Mouse (Mus musculus) stomach, embryonic 15.5 days (tissue): ENCODE results near the gene Scn4a. TPM values are rescaled to one million over a fixed set of nuclear protein-coding genes. Genes with fewer than 3 reads are reported as not detected.
"Not testable (repeated sequence)": the region's sequence is repeated elsewhere in the genome, so short reads cannot be mapped to it uniquely, and the experiment has no call there.

ENCODE experiments used
- ATAC-seq: fragments of 200-750 bp; cut with Nextera tagmentation; 2 replicates; pipeline ENCODE4 v1.8.0; 2017; ENCODE audit warnings: low read depth, moderate number of reproducible peaks, moderate TSS enrichment; ENCODE audit not compliant: insufficient read depth, low FRiP score
- H3K27ac ChIP-seq: fragments of 300-500 bp; sonication (generic); 2 replicates; pipeline ENCODE4 v1.5.1; 2015; ENCODE audit warnings: mild to moderate bottlenecking, inconsistent platforms
- H3K27me3 ChIP-seq: fragments of 300-500 bp; sonication (generic); replicated peaks from 2 replicates; pipeline ENCODE4 v1.6.1; 2015; ENCODE audit warnings: inconsistent platforms
- H3K36me3 ChIP-seq: fragments of 300-500 bp; sonication (generic); 2 replicates; pipeline ENCODE4 v1.6.1; 2015; ENCODE audit warnings: inconsistent platforms
- H3K4me1 ChIP-seq: fragments of 300-500 bp; sonication (generic); 2 replicates; pipeline ENCODE4 v1.6.1; 2015; ENCODE audit warnings: inconsistent platforms
- H3K4me2 ChIP-seq: fragments of 300-500 bp; sonication (generic); 2 replicates; pipeline ENCODE4 v1.6.1; 2015; ENCODE audit warnings: mild to moderate bottlenecking, inconsistent platforms
- H3K4me3 ChIP-seq: fragments of 300-500 bp; sonication (generic); replicated peaks from 2 replicates; pipeline ENCODE4 v1.5.1; 2015; ENCODE audit warnings: inconsistent platforms
- H3K9ac ChIP-seq: fragments of 300-500 bp; sonication (generic); 2 replicates; pipeline ENCODE4 v1.6.1; 2015; ENCODE audit warnings: inconsistent platforms
- H3K9me3 ChIP-seq: fragments of 300-500 bp; sonication (generic); 2 replicates; pipeline ENCODE4 v1.6.1; 2016; ENCODE audit warnings: inconsistent platforms
- WGBS: fragments of 180-500 bp; shearing (Covaris S2); methylation state at CpG from one replicate; pipeline ENCODE4 v1.1.7; 2015; 5-methylcytosine and 5-hydroxymethylcytosine counted together
- polyA plus RNA-seq: library from polyadenylated mRNA; unstranded; fragments of >200 nt; fragmentation: Nextera tagmentation; extraction: Ambion mirVana; gene quantifications from 2 replicates; pipeline ENCODE4 v1.2.1, GENCODE M21; 2015

The Scn4a gene
- polyA plus RNA-seq = 0.03 and 0.05 TPM in 2 replicates

- Histone ChIP-seq H3K36me3 (no peaks in the 10 kb centered on the region), H3K9ac (no peak within 1 kb of the TSS), H3K27ac (no peak within 1 kb of the TSS), H3K4me2 (no peak within 1 kb of the TSS), H3K4me3 (no peak within 1 kb of the TSS), H3K4me1 (0 out of 2 replicates have a peak, but pooled peaks cover 4% of the 10 kb centered on the region), H3K9me3 (no peaks in the 10 kb centered on the region), H3K27me3 (no peaks in the 10 kb centered on the region)
- ATAC-seq = no peak
- WGBS = 83% methylated on average over 12 of the region's 12 CpGs
Observed at GRCm38 (mm10) chr11:106353188-106353587, at the start of gene Scn4a. Gene Scn4a, minus strand, starts transcription at chr11:106353288.

GRCm38 (mm10) chr11:106398481-106398880, 45.4 kb upstream of the Scn4a start:
- WGBS = 91% methylated on average over 8 of the region's 8 CpGs
- no peak for ATAC-seq
- H3K27me3 ChIP-seq = no peaks in the 10 kb centered on the region

GRCm38 (mm10) chr11:106397656-106398055, 44.6 kb upstream of the Scn4a start:
- 79% methylated on average over 3 of the region's 3 CpGs for WGBS
- Histone ChIP-seq H3K27ac (no peak overlapping the region), H3K9me3 (no peaks in the 10 kb centered on the region), H3K27me3 (no peaks in the 10 kb centered on the region), H3K9ac (no peak overlapping the region), H3K4me1 (no peaks in the 10 kb centered on the region), H3K4me2 (no peak overlapping the region), H3K36me3 (peaks cover 19% of the 10 kb centered on the region), H3K4me3 (no peak overlapping the region)
- ATAC-seq = no peak

More at GRCm38 (mm10) chr11:106398481-106398880, 45.4 kb upstream of the Scn4a start:
- Histone ChIP-seq H3K36me3 (peaks cover 25% of the 10 kb centered on the region), H3K4me1 (no peaks in the 10 kb centered on the region), H3K27ac (no peak overlapping the region), H3K9me3 (no peaks in the 10 kb centered on the region), H3K4me2 (no peak overlapping the region), H3K4me3 (no peak overlapping the region), H3K9ac (no peak overlapping the region)

- not testable (repeated sequence) for H3K9ac ChIP-seq, H3K4me3 ChIP-seq, H3K4me2 ChIP-seq, H3K9me3 ChIP-seq, ATAC-seq, H3K27me3 ChIP-seq, H3K36me3 ChIP-seq, H3K4me1 ChIP-seq, H3K27ac ChIP-seq
- 78% methylated on average over 2 of the region's 2 CpGs for WGBS
Observed at GRCm38 (mm10) chr11:106394055-106394454, 41.0 kb upstream of the Scn4a start.

- H3K27ac ChIP-seq = no peak overlapping the region
- H3K9me3 ChIP-seq = no peaks in the 10 kb centered on the region
- no peak overlapping the region for H3K9ac ChIP-seq
- no peak overlapping the region for H3K4me2 ChIP-seq
- no peaks in the 10 kb centered on the region for H3K27me3 ChIP-seq
- 0 out of 2 replicates have a peak, but pooled peaks cover 8% of the 10 kb centered on the region for H3K4me1 ChIP-seq
- no peak overlapping the region for H3K4me3 ChIP-seq
- ATAC-seq = no peak
- WGBS = 63% methylated on average over 4 of the region's 4 CpGs
- H3K36me3 ChIP-seq = 0 out of 2 replicates have a peak, but pooled peaks cover 3% of the 10 kb centered on the region
Observed at GRCm38 (mm10) chr11:106393331-106393616, 40.2 kb upstream of the Scn4a start.

- Histone ChIP-seq H3K4me1 (0 out of 2 replicates have a peak, but pooled peaks cover 8% of the 10 kb centered on the region), H3K27ac (no peak overlapping the region), H3K9ac (no peak overlapping the region), H3K4me2 (no peak overlapping the region), H3K9me3 (no peaks in the 10 kb centered on the region), H3K4me3 (no peak overlapping the region), H3K27me3 (no peaks in the 10 kb centered on the region), H3K36me3 (no peaks in the 10 kb centered on the region)
- peak; percentile 52; the same call in 1 of the 2 replicates for ATAC-seq
- WGBS = 56% methylated on average over 7 of the region's 7 CpGs
Observed at GRCm38 (mm10) chr11:106392597-106393330, 39.7 kb upstream of the Scn4a start.

GRCm38 (mm10) chr11:106391546-106392188, 38.6 kb upstream of the Scn4a start:
- Histone ChIP-seq H3K4me1 (0 out of 2 replicates have a peak, but pooled peaks cover 8% of the 10 kb centered on the region), H3K27me3 (no peaks in the 10 kb centered on the region), H3K4me2 (no peak overlapping the region), H3K36me3 (no peaks in the 10 kb centered on the region), H3K4me3 (no peak overlapping the region), H3K9me3 (no peaks in the 10 kb centered on the region), H3K9ac (no peak overlapping the region), H3K27ac (no peak overlapping the region)
- 0 out of 2 replicates have a peak, but pooled peaks have one; percentile 19 for ATAC-seq
- 32% methylated on average over 6 of the region's 6 CpGs for WGBS

GRCm38 (mm10) chr11:106390757-106391156, 37.7 kb upstream of the Scn4a start:
- Histone ChIP-seq H3K27ac (no peak overlapping the region), H3K9ac (no peak overlapping the region)
- no peak for ATAC-seq

GRCm38 (mm10) chr11:106389611-106390010, 36.5 kb upstream of the Scn4a start:
- 20% methylated on average over 3 of the region's 3 CpGs for WGBS
- ATAC-seq = no peak
- H3K27me3 ChIP-seq = no peaks in the 10 kb centered on the region
- H3K4me2 ChIP-seq = no peak overlapping the region
- no peak overlapping the region for H3K9ac ChIP-seq
- no peaks in the 10 kb centered on the region for H3K9me3 ChIP-seq
- H3K27ac ChIP-seq = no peak overlapping the region
- H3K4me3 ChIP-seq = no peak overlapping the region
- H3K36me3 ChIP-seq = no peaks in the 10 kb centered on the region
- 0 out of 2 replicates have a peak, but pooled peaks cover 8% of the 10 kb centered on the region for H3K4me1 ChIP-seq

More at GRCm38 (mm10) chr11:106390757-106391156, 37.7 kb upstream of the Scn4a start:
- no peak overlapping the region for H3K4me3 ChIP-seq
- H3K9me3 ChIP-seq = no peaks in the 10 kb centered on the region
- H3K4me2 ChIP-seq = no peak overlapping the region
- H3K36me3 ChIP-seq = no peaks in the 10 kb centered on the region
- no peaks in the 10 kb centered on the region for H3K27me3 ChIP-seq
- WGBS = 40% methylated on average over 3 of the region's 3 CpGs
- 0 out of 2 replicates have a peak, but pooled peaks cover 8% of the 10 kb centered on the region for H3K4me1 ChIP-seq

- H3K9ac ChIP-seq = no peak within 1 kb of the TSS
- no peaks in the 10 kb centered on the region for H3K9me3 ChIP-seq
- H3K4me3 ChIP-seq = no peak within 1 kb of the TSS
- no peaks in the 10 kb centered on the region for H3K27me3 ChIP-seq
- H3K4me1 ChIP-seq = 0 out of 2 replicates have a peak, but pooled peaks cover 8% of the 10 kb centered on the region
- no peak for ATAC-seq
- no peak within 1 kb of the TSS for H3K4me2 ChIP-seq
- 66% methylated on average over 6 of the region's 6 CpGs for WGBS
- no peak within 1 kb of the TSS for H3K27ac ChIP-seq
- no peaks in the 10 kb centered on the region for H3K36me3 ChIP-seq
Observed at GRCm38 (mm10) chr11:106387791-106388216, 34.7 kb upstream of the Scn4a start, which contains the start of gene Icam2. Gene Icam2, minus strand, starts transcription at chr11:106388075.

GRCm38 (mm10) chr11:106387020-106387419, 33.9 kb upstream of the Scn4a start:
- 69% methylated on average over 6 of the region's 6 CpGs for WGBS
- H3K36me3 ChIP-seq = no peaks in the 10 kb centered on the region
- H3K4me1 ChIP-seq = 0 out of 2 replicates have a peak, but pooled peaks cover 8% of the 10 kb centered on the region
- ATAC-seq = no peak
- H3K4me3 ChIP-seq = no peak overlapping the region
- H3K9ac ChIP-seq = no peak overlapping the region
- H3K27me3 ChIP-seq = no peaks in the 10 kb centered on the region
- H3K9me3 ChIP-seq = no peaks in the 10 kb centered on the region
- H3K4me2 ChIP-seq = no peak overlapping the region
- H3K27ac ChIP-seq = no peak overlapping the region

- Histone ChIP-seq H3K27ac (no peak overlapping the region), H3K9me3 (no peaks in the 10 kb centered on the region), H3K9ac (no peak overlapping the region), H3K4me2 (no peak overlapping the region), H3K27me3 (no peaks in the 10 kb centered on the region), H3K4me3 (no peak overlapping the region), H3K4me1 (0 out of 2 replicates have a peak, but pooled peaks cover 8% of the 10 kb centered on the region), H3K36me3 (no peaks in the 10 kb centered on the region)
- no peak for ATAC-seq
- WGBS = 79% methylated on average over 3 of the region's 3 CpGs
Observed at GRCm38 (mm10) chr11:106386409-106386808, 33.3 kb upstream of the Scn4a start.
